Mouse (Mus musculus) C2C12 (cell line): ENCODE results near the gene Lrg1.

Experiments used
- CTCF ChIP-seq: IDR thresholded peaks from one replicate; pipeline ENCODE4 v1.5.1; 2011; ENCODE audit not compliant: control insufficient read depth, insufficient read depth, insufficient read length
- MAX ChIP-seq: IDR thresholded peaks from one replicate; pipeline ENCODE4 v1.6.1; 2011; ENCODE audit warnings: mild to moderate bottlenecking, control low read depth
- USF1 ChIP-seq: IDR thresholded peaks from one replicate; pipeline ENCODE4 v1.6.1; 2011; ENCODE audit warnings: low read depth, mild to moderate bottlenecking, control low read depth, moderate library complexity

DNA sequence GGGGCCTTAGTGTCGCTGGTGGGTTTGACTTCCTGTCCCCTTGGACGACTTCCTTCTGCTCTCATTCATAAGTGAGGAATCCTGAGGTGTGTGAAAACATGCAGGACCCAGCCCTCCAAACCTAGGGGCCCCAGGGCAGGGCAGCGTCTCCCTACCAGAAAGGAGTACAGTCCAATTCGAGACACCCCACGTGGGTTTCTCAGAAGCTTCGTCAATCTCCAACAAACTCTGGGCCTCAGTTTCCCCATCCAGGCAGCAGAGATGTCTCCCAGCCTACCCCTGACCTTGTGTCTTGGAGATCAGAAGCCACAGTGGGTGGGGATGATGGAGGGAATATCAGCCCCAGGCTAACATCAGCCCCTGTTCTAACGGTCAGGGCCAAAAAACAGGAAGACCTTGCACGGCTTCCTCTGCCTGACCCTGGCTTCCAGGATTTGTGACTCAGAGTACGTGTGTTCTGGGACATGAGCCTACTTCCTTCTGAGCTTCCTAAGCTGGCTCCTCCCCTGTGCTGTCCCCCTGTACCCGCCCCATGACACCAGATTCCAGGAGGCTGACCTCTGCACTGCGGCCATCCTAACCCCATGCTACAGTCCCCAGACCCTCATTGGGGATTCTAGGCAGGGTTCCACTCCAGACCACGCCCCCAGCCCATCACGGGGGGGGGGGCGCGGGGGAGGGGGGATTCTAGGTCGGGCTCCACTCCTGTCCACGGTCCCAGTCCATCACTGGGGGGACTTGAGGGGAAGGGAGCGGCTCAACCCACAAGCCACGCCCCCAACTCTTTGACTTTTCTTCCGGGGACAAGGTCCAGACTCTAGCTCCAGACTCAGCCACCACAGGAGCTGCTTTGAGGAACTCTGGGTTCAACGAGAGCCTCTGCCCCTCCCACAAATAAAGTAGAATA, 11.9 kb upstream of the Lrg1 start:
- TF ChIP-seq CTCF (no peak), USF1 (no peak), MAX (no peak)
